Mouse (Mus musculus): ENCODE measurements around the gene Abhd18. TPM values are rescaled to one million over a fixed set of nuclear protein-coding genes. Genes with fewer than 3 reads are reported as not detected.
"Not testable (repeated sequence)": the region's sequence is repeated elsewhere in the genome, so short reads cannot be mapped to it uniquely, and the experiment has no call there.

Gene Abhd18
- polyA plus RNA-seq, 1 experiment from 2014 or later, result 5.7 TPM

GRCm38 (mm10) chr3:40813275-40813674 lies 33.5 kb upstream of the Abhd18 start:
- Histone ChIP-seq H3K4me1 (ENCODE audit: control insufficient read depth, insufficient read depth, low read length) (no peaks in the 10 kb centered on the region), H3K4me3 (ENCODE audit: low read depth, low read length) (no peak overlapping the region), H3K27ac (replicated peaks; ENCODE audit: low read depth, low read length) (no peak overlapping the region), H3K4me2 (ENCODE audit: low read depth, severe bottlenecking) (no peak overlapping the region), H3K9ac (ENCODE audit: low read length) (no peak overlapping the region), H3K9me3 (ENCODE audit: control insufficient read depth, low read length) (no peaks in the 10 kb centered on the region), H3K27me3 (ENCODE audit: control insufficient read depth, insufficient read depth, low read length) (no peaks in the 10 kb centered on the region), H3K36me3 (ENCODE audit: control insufficient read depth, insufficient read depth, low read length) (peaks cover 22% of the 10 kb centered on the region)
- ATAC-seq (ENCODE audit: insufficient number of reproducible peaks, low FRiP score, low TSS enrichment, low read depth), result no peak
- no peak for DNase-seq (ENCODE audit: low spot score)
- WGBS, result 94% methylated on average over 2 of the region's 2 CpGs

- ATAC-seq (ENCODE audit: insufficient number of reproducible peaks, low FRiP score, low TSS enrichment, low read depth); H3K4me1 ChIP-seq (ENCODE audit: control insufficient read depth, insufficient read depth, low read length); H3K9ac ChIP-seq (ENCODE audit: low read length); H3K9me3 ChIP-seq (ENCODE audit: control insufficient read depth, low read length); H3K36me3 ChIP-seq (ENCODE audit: control insufficient read depth, insufficient read depth, low read length); DNase-seq (ENCODE audit: low spot score); H3K27me3 ChIP-seq (ENCODE audit: control insufficient read depth, insufficient read depth, low read length); H3K4me3 ChIP-seq (ENCODE audit: low read depth, low read length); H3K27ac ChIP-seq (replicated peaks; ENCODE audit: low read depth, low read length): not testable (repeated sequence)
- 86% methylated on average over 6 of the region's 6 CpGs for WGBS
- peak overlapping the region; percentile 36; the same call in 1 of the 2 replicates for H3K4me2 ChIP-seq (ENCODE audit: low read depth, severe bottlenecking)
Measured at GRCm38 (mm10) chr3:40845521-40845920, 1.2 kb upstream of the Abhd18 start.

GRCm38 (mm10) chr3:40846473-40846956 lies 255 bp upstream of the Abhd18 start, which contains the start of gene Mfsd8:
TSS of gene Mfsd8 (minus strand) at chr3:40846886.
- H3K36me3 ChIP-seq (ENCODE audit: control insufficient read depth, insufficient read depth, low read length), result not testable (repeated sequence)

GRCm38 (mm10) chr3:40847018-40847417 lies 248 bp downstream of the Abhd18 start:
- 2% methylated on average over 15 of the region's 21 CpGs for WGBS
- not testable (repeated sequence) for H3K36me3 ChIP-seq (ENCODE audit: control insufficient read depth, insufficient read depth, low read length); H3K4me1 ChIP-seq (ENCODE audit: control insufficient read depth, insufficient read depth, low read length); H3K9me3 ChIP-seq (ENCODE audit: control insufficient read depth, low read length); H3K27ac ChIP-seq (replicated peaks; ENCODE audit: low read depth, low read length); H3K27me3 ChIP-seq (ENCODE audit: control insufficient read depth, insufficient read depth, low read length)
- peak overlapping the region; percentile 56 for H3K4me2 ChIP-seq (ENCODE audit: low read depth, severe bottlenecking)
- DNase-seq (ENCODE audit: low spot score), result peak; percentile 67
- peak; percentile 48 for ATAC-seq (ENCODE audit: insufficient number of reproducible peaks, low FRiP score, low TSS enrichment, low read depth)
- peak overlapping the region; percentile 35 for H3K4me3 ChIP-seq (ENCODE audit: low read depth, low read length)
- H3K9ac ChIP-seq (ENCODE audit: low read length), result 0 out of 2 replicates have a peak overlapping the region, but pooled peaks have one; percentile 22

More at GRCm38 (mm10) chr3:40846473-40846956, 255 bp upstream of the Abhd18 start, which contains the start of gene Mfsd8:
- H3K4me1 ChIP-seq (ENCODE audit: control insufficient read depth, insufficient read depth, low read length); H3K9me3 ChIP-seq (ENCODE audit: control insufficient read depth, low read length); H3K27me3 ChIP-seq (ENCODE audit: control insufficient read depth, insufficient read depth, low read length): not testable (repeated sequence)
- 0 out of 2 replicates have a peak within 1 kb of the TSS, but pooled peaks have one; percentile 32 for H3K27ac ChIP-seq (replicated peaks; ENCODE audit: low read depth, low read length)
- DNase-seq (ENCODE audit: low spot score) (peak; percentile 94), ATAC-seq (ENCODE audit: insufficient number of reproducible peaks, low FRiP score, low TSS enrichment, low read depth) (peak; percentile 99)
- H3K4me2 ChIP-seq (ENCODE audit: low read depth, severe bottlenecking), result peak within 1 kb of the TSS; percentile 56
- WGBS, result under 1% methylated on average over 32 of the region's 39 CpGs
- H3K9ac ChIP-seq (ENCODE audit: low read length), result peak within 1 kb of the TSS; percentile 47
- H3K4me3 ChIP-seq (ENCODE audit: low read depth, low read length), result peak within 1 kb of the TSS; percentile 35

GRCm38 (mm10) chr3:40847936-40848335 lies 1.2 kb downstream of the Abhd18 start:
- not testable (repeated sequence) for H3K4me1 ChIP-seq (ENCODE audit: control insufficient read depth, insufficient read depth, low read length); H3K27me3 ChIP-seq (ENCODE audit: control insufficient read depth, insufficient read depth, low read length); DNase-seq (ENCODE audit: low spot score); H3K4me2 ChIP-seq (ENCODE audit: low read depth, severe bottlenecking); H3K4me3 ChIP-seq (ENCODE audit: low read depth, low read length); H3K36me3 ChIP-seq (ENCODE audit: control insufficient read depth, insufficient read depth, low read length); H3K27ac ChIP-seq (replicated peaks; ENCODE audit: low read depth, low read length); H3K9me3 ChIP-seq (ENCODE audit: control insufficient read depth, low read length); ATAC-seq (ENCODE audit: insufficient number of reproducible peaks, low FRiP score, low TSS enrichment, low read depth); H3K9ac ChIP-seq (ENCODE audit: low read length)
- 91% methylated on average over 2 of the region's 2 CpGs for WGBS

- H3K27me3 ChIP-seq (ENCODE audit: control insufficient read depth, insufficient read depth, low read length); H3K4me1 ChIP-seq (ENCODE audit: control insufficient read depth, insufficient read depth, low read length); H3K9me3 ChIP-seq (ENCODE audit: control insufficient read depth, low read length); H3K36me3 ChIP-seq (ENCODE audit: control insufficient read depth, insufficient read depth, low read length); H3K4me3 ChIP-seq (ENCODE audit: low read depth, low read length); ATAC-seq (ENCODE audit: insufficient number of reproducible peaks, low FRiP score, low TSS enrichment, low read depth); DNase-seq (ENCODE audit: low spot score); H3K9ac ChIP-seq (ENCODE audit: low read length); H3K4me2 ChIP-seq (ENCODE audit: low read depth, severe bottlenecking); H3K27ac ChIP-seq (replicated peaks; ENCODE audit: low read depth, low read length): not testable (repeated sequence)
- WGBS, result 92% methylated on average over 3 of the region's 3 CpGs
Measured at GRCm38 (mm10) chr3:40853123-40853738, 6.5 kb downstream of the Abhd18 start.

- under 1% methylated on average over 38 of the region's 38 CpGs for WGBS
- H3K36me3 ChIP-seq (ENCODE audit: control insufficient read depth, insufficient read depth, low read length); H3K4me1 ChIP-seq (ENCODE audit: control insufficient read depth, insufficient read depth, low read length); H3K27me3 ChIP-seq (ENCODE audit: control insufficient read depth, insufficient read depth, low read length); H3K27ac ChIP-seq (replicated peaks; ENCODE audit: low read depth, low read length); H3K9me3 ChIP-seq (ENCODE audit: control insufficient read depth, low read length): not testable (repeated sequence)
- DNase-seq (ENCODE audit: low spot score) (peak; percentile 97), ATAC-seq (ENCODE audit: insufficient number of reproducible peaks, low FRiP score, low TSS enrichment, low read depth) (peak; percentile 99)
- Histone ChIP-seq H3K4me2 (ENCODE audit: low read depth, severe bottlenecking) (peak overlapping the region; percentile 46), H3K9ac (ENCODE audit: low read length) (peak overlapping the region; percentile 49), H3K4me3 (ENCODE audit: low read depth, low read length) (peak overlapping the region; percentile 42)
Measured at GRCm38 (mm10) chr3:40893816-40894258, 47.1 kb downstream of the Abhd18 start.

GRCm38 (mm10) chr3:40894336-40894735 lies 47.6 kb downstream of the Abhd18 start:
- not testable (repeated sequence) for H3K27ac ChIP-seq (replicated peaks; ENCODE audit: low read depth, low read length); H3K27me3 ChIP-seq (ENCODE audit: control insufficient read depth, insufficient read depth, low read length); H3K36me3 ChIP-seq (ENCODE audit: control insufficient read depth, insufficient read depth, low read length); ATAC-seq (ENCODE audit: insufficient number of reproducible peaks, low FRiP score, low TSS enrichment, low read depth); H3K4me1 ChIP-seq (ENCODE audit: control insufficient read depth, insufficient read depth, low read length); H3K9me3 ChIP-seq (ENCODE audit: control insufficient read depth, low read length)
- H3K9ac ChIP-seq (ENCODE audit: low read length), result peak overlapping the region; percentile 49; the same call in 1 of the 2 replicates
- peak overlapping the region; percentile 61 for H3K4me2 ChIP-seq (ENCODE audit: low read depth, severe bottlenecking)
- DNase-seq (ENCODE audit: low spot score), result peak; percentile 36
- H3K4me3 ChIP-seq (ENCODE audit: low read depth, low read length), result peak overlapping the region; percentile 42
- 6% methylated on average over 16 of the region's 24 CpGs for WGBS
